Mouse (Mus musculus) hindbrain, postnatal 0 days (tissue): Measurements from ENCODE around the gene Prss50. TPM values are rescaled to one million over a fixed set of nuclear protein-coding genes. Genes with fewer than 3 reads are reported as not detected.

Source experiments
- ATAC-seq: fragments of 200-750 bp; cut with Nextera tagmentation; 2 replicates; pipeline ENCODE4 v1.8.0; 2017; ENCODE audit warnings: mild to moderate bottlenecking, moderate TSS enrichment, moderate library complexity
- DNase-seq: peaks from one replicate; pipeline ENCODE4 v3.0.0-alpha.2; 2015; ENCODE audit warnings: low spot score
- H3K27ac ChIP-seq: fragments of 300-500 bp; sonication (generic); 2 replicates; pipeline ENCODE4 v1.5.1; 2014; ENCODE audit warnings: mild to moderate bottlenecking
- H3K27me3 ChIP-seq: fragments of 300-500 bp; sonication (generic); 2 replicates; pipeline ENCODE4 v1.6.1; 2014; ENCODE audit warnings: low read length, mixed read lengths; ENCODE audit not compliant: insufficient read depth
- H3K36me3 ChIP-seq: fragments of 300-500 bp; sonication (generic); 2 replicates; pipeline ENCODE4 v1.6.1; 2014; ENCODE audit warnings: low read length, mixed read lengths; ENCODE audit not compliant: insufficient read depth
- H3K4me1 ChIP-seq: fragments of 300-500 bp; sonication (generic); 2 replicates; pipeline ENCODE4 v1.6.1; 2014; ENCODE audit warnings: antibody characterized with exemption, low read length, mixed read lengths; ENCODE audit not compliant: insufficient read depth
- H3K4me2 ChIP-seq: fragments of 300-500 bp; sonication (generic); 2 replicates; pipeline ENCODE4 v1.6.1; 2014; ENCODE audit warnings: low read depth, mild to moderate bottlenecking, low read length, moderate library complexity, mixed read lengths
- H3K4me3 ChIP-seq: fragments of 300-500 bp; sonication (generic); 2 replicates; pipeline ENCODE4 v1.5.1; 2014; ENCODE audit warnings: low read length
- H3K9ac ChIP-seq: fragments of 300-500 bp; sonication (generic); replicated peaks from 2 replicates; pipeline ENCODE4 v1.6.1; 2014; ENCODE audit warnings: mild to moderate bottlenecking, low read length, moderate library complexity, mixed read lengths
- H3K9me3 ChIP-seq: fragments of 300-500 bp; sonication (generic); 2 replicates; pipeline ENCODE4 v1.6.1; 2016; ENCODE audit warnings: low read length, mixed read lengths
- CTCF ChIP-seq: IDR thresholded peaks from 2 replicates; pipeline ENCODE4 v1.5.1; 2016; ENCODE audit warnings: antibody characterized with exemption, control low read depth, low read depth
- WGBS: fragments of 180-500 bp; shearing (Covaris S2); extraction: QIAGEN DNeasy Blood & Tissue Kit; methylation state at CpG from one replicate; pipeline ENCODE4 v1.1.7; 2014; 5-methylcytosine and 5-hydroxymethylcytosine counted together
- polyA plus RNA-seq: library from polyadenylated mRNA; unstranded; fragments of >200 nt; fragmentation: Nextera tagmentation; extraction: Ambion mirVana; gene quantifications from 2 replicates; pipeline ENCODE4 v1.2.1, GENCODE M21; 2015
- total RNA-seq: library from RNA; depleted of rRNA; stranded (reverse); fragments of >200 nt; gene quantifications from 2 replicates; pipeline ENCODE4 v1.2.3, GENCODE M21; 2014; rRNA removed

Gene Prss50
- total and polyA plus RNA-seq, 2 experiments from 2014 or later, result 1.2 to 1.7 TPM

GRCm38 (mm10) chr9:110909371-110909967 is 51.7 kb downstream of the Prss50 start:
- 68% methylated on average over 6 of the region's 6 CpGs for WGBS
- no peak overlapping the region for H3K27ac ChIP-seq
- ATAC-seq, result 0 out of 2 replicates have a peak, but pooled peaks have one; percentile 40

More at GRCm38 (mm10) chr9:110909371-110909967, 51.7 kb downstream of the Prss50 start:
- no peaks in the 10 kb centered on the region for H3K36me3 ChIP-seq
- no peak for DNase-seq
- H3K9ac ChIP-seq, result no peak overlapping the region
- no peak overlapping the region for H3K4me3 ChIP-seq
- no peak for TF ChIP-seq CTCF
- H3K9me3 ChIP-seq, result no peaks in the 10 kb centered on the region
- H3K4me1 ChIP-seq, result no peaks in the 10 kb centered on the region
- H3K4me2 ChIP-seq, result no peak overlapping the region
- no peaks in the 10 kb centered on the region for H3K27me3 ChIP-seq

Other genes starting within 250 kb of the Prss50 start
- 23.1 and 30.6 TPM in 2 replicates for gene Nradd, start 233.5 kb upstream of the Prss50 start, total RNA-seq
- 18.7 and 19.3 TPM in 2 replicates for gene Nradd, start 233.5 kb upstream of the Prss50 start, polyA plus RNA-seq
- 9.0 and 11.5 TPM in 2 replicates for gene Nbeal2, start 203.8 kb upstream of the Prss50 start, total RNA-seq
- gene Nbeal2, start 203.8 kb upstream of the Prss50 start, polyA plus RNA-seq, result 1.8 and 1.9 TPM in 2 replicates
- 15.0 and 17.0 TPM in 2 replicates for gene Ccdc12, start 201.5 kb upstream of the Prss50 start, total RNA-seq
- 108 and 113 TPM in 2 replicates for gene Ccdc12, start 201.5 kb upstream of the Prss50 start, polyA plus RNA-seq
- 0.72 TPM in 1 of 2 replicates, not detected in the other for gene Myl3, start 116.1 kb upstream of the Prss50 start, total RNA-seq
- gene Myl3, start 116.1 kb upstream of the Prss50 start, polyA plus RNA-seq, result 0.65 and 0.89 TPM in 2 replicates
- gene Pth1r, start 110.8 kb upstream of the Prss50 start, total RNA-seq, result 27.7 and 29.2 TPM in 2 replicates
- gene Pth1r, start 110.8 kb upstream of the Prss50 start, polyA plus RNA-seq, result 11.7 and 12.5 TPM in 2 replicates
- not detected in 2 replicates for gene Prss42, start 59.8 kb upstream of the Prss50 start, total RNA-seq
- gene Prss42, start 59.8 kb upstream of the Prss50 start, polyA plus RNA-seq, result not detected in 2 replicates
- gene Prss44, start 44.0 kb upstream of the Prss50 start, total RNA-seq, result 0.10 TPM in 1 of 2 replicates, not detected in the other
- gene Prss44, start 44.0 kb upstream of the Prss50 start, polyA plus RNA-seq, result not detected in 2 replicates
- gene Prss43, start 31.3 kb upstream of the Prss50 start, total RNA-seq, result not detected in 2 replicates
- 0.21 and 0.32 TPM in 2 replicates for gene Prss43, start 31.3 kb upstream of the Prss50 start, polyA plus RNA-seq
- 0.47 TPM in 1 of 2 replicates, not detected in the other for gene Prss45, start 23.4 kb upstream of the Prss50 start, total RNA-seq
- gene Prss45, start 23.4 kb upstream of the Prss50 start, polyA plus RNA-seq, result 0.16 and 0.29 TPM in 2 replicates
- not detected in 2 replicates for gene Prss46, start 13.5 kb upstream of the Prss50 start, total RNA-seq
- gene Prss46, start 13.5 kb upstream of the Prss50 start, polyA plus RNA-seq, result not detected in 2 replicates
- gene Als2cl, start 21.9 kb downstream of the Prss50 start, total RNA-seq, result 10.7 and 16.3 TPM in 2 replicates
- 2.2 and 2.5 TPM in 2 replicates for gene Als2cl, start 21.9 kb downstream of the Prss50 start, polyA plus RNA-seq
- gene Tmie, start 22.1 kb downstream of the Prss50 start, total RNA-seq, result 5.7 and 6.8 TPM in 2 replicates
- gene Tmie, start 22.1 kb downstream of the Prss50 start, polyA plus RNA-seq, result 6.2 and 7.1 TPM in 2 replicates
- gene Fam240a, start 58.9 kb downstream of the Prss50 start, total RNA-seq, result not detected in 2 replicates
- gene Fam240a, start 58.9 kb downstream of the Prss50 start, polyA plus RNA-seq, result not detected in 2 replicates
- gene Tdgf1, start 88.2 kb downstream of the Prss50 start, total RNA-seq, result 1.5 TPM in 1 of 2 replicates, not detected in the other
- 0.66 and 0.87 TPM in 2 replicates for gene Tdgf1, start 88.2 kb downstream of the Prss50 start, polyA plus RNA-seq
- 0.78 and 8.3 TPM in 2 replicates for gene Lrrc2, start 93.6 kb downstream of the Prss50 start, total RNA-seq
- gene Lrrc2, start 93.6 kb downstream of the Prss50 start, polyA plus RNA-seq, result 1.3 and 2.6 TPM in 2 replicates
- 1.4 TPM in 1 of 2 replicates, not detected in the other for gene Rtp3, start 132.6 kb downstream of the Prss50 start, total RNA-seq
- not detected in 2 replicates for gene Rtp3, start 132.6 kb downstream of the Prss50 start, polyA plus RNA-seq
- 0.89 and 1.7 TPM in 2 replicates for gene Ltf, start 161.3 kb downstream of the Prss50 start, total RNA-seq
- gene Ltf, start 161.3 kb downstream of the Prss50 start, polyA plus RNA-seq, result 0.42 and 0.51 TPM in 2 replicates
- 0.25 and 1.5 TPM in 2 replicates for gene Ccrl2, start 199.6 kb downstream of the Prss50 start, total RNA-seq
- 0.91 and 1.2 TPM in 2 replicates for gene Ccrl2, start 199.6 kb downstream of the Prss50 start, polyA plus RNA-seq